Mouse (Mus musculus) cerebellum, postnatal 4 days (tissue): Measurements from ENCODE around the gene Sf3b1.
"Not testable (repeated sequence)": the region's sequence is repeated elsewhere in the genome, so short reads cannot be mapped to it uniquely, and the experiment has no call there.

Source experiments
- DNase-seq, 2 experiments: peaks; one replicate each; pipeline ENCODE4 v3.0.0; 2022; ENCODE audit warnings: low spot score in 2 of 2, mixed read lengths in 1 of 2

The Sf3b1 gene

DNA sequence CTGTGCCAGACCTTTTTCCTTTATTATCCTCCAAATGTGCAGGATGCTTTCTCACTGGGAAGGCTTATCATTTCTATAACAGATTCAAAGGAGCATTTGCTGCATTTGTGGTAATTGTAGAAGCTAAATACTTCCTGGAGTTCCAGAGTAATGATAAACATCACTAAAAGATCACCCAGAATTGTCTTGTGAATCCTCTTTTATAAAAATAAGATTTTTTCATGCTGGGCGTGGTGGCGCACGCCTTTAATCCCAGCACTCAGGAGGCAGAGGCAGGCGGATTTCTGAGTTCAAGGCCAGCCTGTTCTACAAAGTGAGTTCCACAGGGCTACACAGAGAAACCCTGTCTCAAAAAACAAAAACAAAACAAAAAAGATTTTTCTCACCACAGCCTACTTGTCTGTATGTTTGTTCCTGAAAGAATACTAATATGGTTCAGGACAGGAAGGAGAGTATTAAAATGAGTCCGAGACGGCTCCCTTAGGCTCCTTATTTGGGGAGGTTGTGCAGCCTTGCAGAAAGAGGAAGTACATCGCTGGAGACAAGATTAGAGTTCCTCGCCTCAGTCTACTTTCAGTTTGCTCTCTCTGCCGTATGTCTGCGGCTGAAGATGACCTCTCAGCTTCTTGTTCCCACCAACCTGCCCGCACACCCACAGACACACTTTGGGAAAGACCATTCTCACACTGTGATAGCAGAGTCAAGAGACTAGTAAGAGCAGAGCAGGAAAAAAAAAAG, 1.4 kb upstream of the Sf3b1 start:
- DNase-seq: no peak

GRCm38 (mm10) chr1:55027966-55028365, 685 bp upstream of the Sf3b1 start:
- DNase-seq: no peak

GRCm38 (mm10) chr1:55026444-55027252, 633 bp downstream of the Sf3b1 start:
- no peak for DNase-seq

DNA sequence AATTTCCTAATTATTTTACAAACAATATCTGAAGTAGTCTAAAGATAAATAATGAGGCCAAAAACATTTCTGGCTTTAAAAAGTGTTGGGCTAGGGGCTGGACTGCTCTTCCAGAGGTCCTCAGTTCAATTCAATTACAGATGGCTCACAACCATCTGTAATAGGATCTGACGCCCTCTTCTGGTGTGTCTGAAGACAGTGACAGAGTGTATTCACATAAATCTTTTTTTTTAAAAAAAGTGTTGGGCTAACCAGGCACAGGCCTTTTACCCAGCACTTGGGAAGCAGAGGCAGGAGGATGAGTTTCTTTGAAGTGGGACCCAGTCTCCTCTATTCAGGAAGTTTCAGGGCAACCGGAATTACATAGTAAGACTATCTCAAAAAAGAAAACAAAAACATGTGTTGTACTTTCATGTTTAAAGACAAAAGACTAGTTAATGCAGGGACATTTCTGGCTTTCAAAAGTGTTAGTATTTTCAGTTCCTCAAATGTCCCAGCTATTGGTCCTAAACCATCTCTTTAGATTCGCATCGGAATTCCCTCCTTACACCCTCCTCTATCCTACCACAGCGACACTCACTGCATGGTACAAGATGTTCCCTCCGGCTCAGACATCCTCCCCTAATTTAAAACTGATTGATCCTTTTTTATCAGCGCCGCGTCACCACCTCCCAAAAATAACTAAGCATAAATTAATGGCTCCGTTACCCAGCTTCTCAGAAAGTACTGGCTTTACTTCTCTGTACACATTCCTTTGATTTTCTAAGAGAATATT, 1.4 kb downstream of the Sf3b1 start:
- DNase-seq: no peak

- DNase-seq: no peak
Measured at GRCm38 (mm10) chr1:55021907-55022306, 5.4 kb downstream of the Sf3b1 start.

- DNase-seq: no peak
Measured at GRCm38 (mm10) chr1:55012513-55012912, 14.8 kb downstream of the Sf3b1 start.

DNA sequence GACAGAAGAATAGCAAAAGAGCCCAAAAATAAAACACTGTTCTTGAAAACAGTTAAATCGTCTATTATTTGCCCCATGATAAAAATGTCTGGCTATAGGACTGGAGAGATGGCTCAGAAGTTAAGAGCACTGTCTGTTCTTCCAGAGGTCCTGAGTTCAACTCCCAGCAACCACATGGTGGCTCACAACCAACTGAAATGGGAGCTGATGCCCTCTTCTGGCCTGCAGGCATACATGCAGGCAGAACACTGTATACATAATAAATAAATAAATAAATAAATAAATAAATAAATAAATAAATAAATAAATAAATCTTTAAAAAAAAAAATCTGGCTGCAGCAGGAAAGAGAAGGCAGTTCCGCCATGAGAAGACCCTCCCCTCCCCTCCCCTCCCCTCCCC, 19.0 kb downstream of the Sf3b1 start:
- DNase-seq: not testable (repeated sequence)

DNA sequence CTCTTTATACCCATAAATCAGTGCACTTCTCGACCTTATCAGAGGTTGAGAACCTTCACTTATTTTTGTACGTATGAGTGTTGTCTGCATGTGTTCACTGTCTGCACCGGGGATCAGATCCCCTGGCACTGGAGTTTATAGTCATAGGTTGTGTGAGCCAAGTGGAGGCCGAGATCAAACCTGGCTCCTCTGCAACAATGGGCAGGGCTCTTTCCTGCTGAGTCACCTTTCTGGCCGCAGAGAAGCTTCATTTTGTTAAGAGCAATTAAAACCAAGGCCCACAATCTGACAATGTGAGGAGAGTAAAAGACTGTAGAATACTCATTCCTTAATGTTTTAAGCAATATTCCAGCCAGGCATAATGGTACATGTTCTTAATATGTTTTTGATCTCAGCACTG, 33.7 kb downstream of the Sf3b1 start:
- no peak for DNase-seq

GRCm38 (mm10) chr1:54986248-54986647, 41.0 kb downstream of the Sf3b1 start:
- DNase-seq: no peak

- DNase-seq: no peak
Measured at GRCm38 (mm10) chr1:54985831-54986230, 41.5 kb downstream of the Sf3b1 start.

DNA sequence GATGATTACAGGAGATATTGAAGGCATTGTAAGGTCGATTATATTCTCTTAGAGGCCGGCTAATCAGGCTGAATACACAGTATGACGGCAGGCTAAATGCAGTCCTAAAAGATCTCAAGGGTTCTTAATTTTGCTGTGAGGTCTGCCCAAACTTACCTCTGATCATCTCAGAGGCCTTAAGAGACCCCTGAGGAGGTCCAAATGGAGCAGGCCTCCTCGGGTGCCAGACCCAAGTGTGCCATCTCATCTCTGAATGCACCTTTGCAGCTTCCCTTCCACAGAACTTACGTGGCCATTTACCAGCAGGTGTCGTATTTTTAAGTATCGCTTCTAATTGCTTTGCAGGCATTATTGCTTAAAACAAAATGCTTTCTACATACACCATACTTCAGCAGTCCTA, 43.1 kb downstream of the Sf3b1 start:
- no peak for DNase-seq

DNA sequence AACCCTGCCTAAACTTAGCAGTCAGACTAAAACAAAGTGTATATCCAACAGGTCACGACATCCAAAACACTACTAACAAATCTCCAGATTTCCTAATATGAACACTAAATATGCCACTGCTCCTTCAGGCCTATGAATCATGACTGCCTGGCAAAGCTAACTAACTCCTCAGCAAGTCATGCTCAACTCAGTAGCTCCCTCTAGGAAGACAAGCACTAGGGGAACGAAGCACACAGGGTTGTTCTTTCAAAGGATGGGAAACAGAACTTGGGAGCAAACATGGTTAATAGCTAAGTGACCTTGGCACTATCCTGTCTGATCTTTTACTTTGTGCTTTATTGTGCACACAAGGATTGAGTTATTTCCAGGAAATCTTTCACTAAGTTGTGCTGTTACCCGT, 43.9 kb downstream of the Sf3b1 start:
- DNase-seq: no peak

DNA sequence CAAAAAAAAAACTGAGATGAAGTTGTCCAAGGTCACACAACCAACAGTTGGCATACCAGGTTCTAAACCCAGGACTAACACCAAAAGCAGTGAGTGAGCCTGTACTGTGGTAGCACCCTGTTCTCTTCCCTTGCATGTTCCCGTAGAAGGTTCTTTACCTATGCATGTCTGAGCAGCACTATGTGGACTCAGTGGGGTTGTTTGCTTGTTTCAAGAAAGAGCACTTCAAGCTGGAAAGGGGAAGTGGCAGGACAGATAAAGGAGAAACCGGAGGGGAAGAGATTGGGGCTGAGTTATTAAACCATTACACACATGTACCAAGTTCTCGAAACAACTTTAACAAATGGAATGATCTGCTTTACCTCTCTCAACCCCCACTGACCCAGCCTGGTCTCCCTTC, 44.6 kb downstream of the Sf3b1 start:
- no peak for DNase-seq

- peak in 1 of 2 experiments; percentile 22 for DNase-seq
Measured at GRCm38 (mm10) chr1:54979226-54979984, 47.9 kb downstream of the Sf3b1 start.

- no peak for DNase-seq
Measured at GRCm38 (mm10) chr1:54971687-54972404, 55.4 kb downstream of the Sf3b1 start.

GRCm38 (mm10) chr1:54966858-54967257, 60.4 kb downstream of the Sf3b1 start:
- DNase-seq: no peak

- DNase-seq: no peak
Measured at GRCm38 (mm10) chr1:54965159-54965995, 61.9 kb downstream of the Sf3b1 start.

DNA sequence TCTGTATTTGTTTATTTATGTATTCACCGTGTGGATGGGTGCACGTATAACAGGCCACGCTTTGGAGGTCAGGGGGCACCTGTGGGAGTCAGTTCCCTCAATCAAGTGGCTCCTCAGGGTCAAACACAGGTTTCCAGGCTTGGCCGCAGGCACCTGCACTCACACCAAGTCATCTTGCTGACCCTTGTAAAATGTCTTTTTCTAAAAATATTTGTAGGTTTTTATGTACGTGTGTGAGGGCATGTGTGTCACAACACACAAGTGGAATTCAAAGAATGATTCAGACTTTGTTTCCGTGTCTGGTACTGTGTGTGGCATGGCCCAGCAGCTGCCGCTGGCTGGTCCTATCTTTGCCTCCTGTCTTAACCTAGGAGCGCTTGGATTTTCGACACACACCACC, 65.6 kb downstream of the Sf3b1 start:
- no peak for DNase-seq

- DNase-seq: no peak
Measured at GRCm38 (mm10) chr1:54960613-54961165, 66.6 kb downstream of the Sf3b1 start.

DNA sequence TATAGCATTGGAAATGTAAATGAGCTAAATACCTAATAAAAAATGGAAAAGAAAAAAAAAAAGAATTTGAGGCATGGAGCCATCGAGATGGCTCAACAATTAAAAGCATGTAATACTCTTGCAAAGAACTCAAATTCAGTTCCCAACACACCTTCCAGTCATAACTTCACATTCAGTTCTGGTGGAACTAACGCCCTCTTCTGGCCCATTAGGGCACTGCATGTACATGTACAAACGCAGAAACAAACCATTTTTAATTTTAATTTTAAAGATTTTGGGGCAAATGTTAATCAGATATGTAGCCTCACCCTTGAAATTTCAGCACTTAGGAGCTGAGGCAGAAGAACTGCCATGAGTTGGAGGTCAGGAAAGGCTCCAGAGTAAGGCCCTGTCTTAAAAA, 68.8 kb downstream of the Sf3b1 start:
- DNase-seq: no peak
